Mouse (Mus musculus) forebrain, embryonic 13.5 days (tissue): Measurements from ENCODE around the gene Ankmy1. TPM values are rescaled to one million over a fixed set of nuclear protein-coding genes. Genes with fewer than 3 reads are reported as not detected.

Source experiments
- ATAC-seq: fragments of 200-750 bp; cut with Nextera tagmentation; 2 replicates; pipeline ENCODE4 v1.8.0; 2017
- H3K27ac ChIP-seq: fragments of 300-500 bp; sonication (generic); 2 replicates; pipeline ENCODE4 v1.5.1; 2015; ENCODE audit warnings: inconsistent platforms, mild to moderate bottlenecking, moderate library complexity
- H3K27me3 ChIP-seq: fragments of 300-500 bp; sonication (generic); 2 replicates; pipeline ENCODE4 v1.6.1; 2015; ENCODE audit warnings: mild to moderate bottlenecking, inconsistent platforms
- H3K36me3 ChIP-seq: fragments of 300-500 bp; sonication (generic); 2 replicates; pipeline ENCODE4 v1.6.1; 2015; ENCODE audit warnings: mild to moderate bottlenecking, inconsistent platforms; ENCODE audit not compliant: poor library complexity, severe bottlenecking
- H3K4me1 ChIP-seq: fragments of 300-500 bp; sonication (generic); 2 replicates; pipeline ENCODE4 v1.6.1; 2015; ENCODE audit warnings: inconsistent platforms
- H3K4me2 ChIP-seq: fragments of 300-500 bp; sonication (generic); 2 replicates; pipeline ENCODE4 v1.6.1; 2015; ENCODE audit warnings: inconsistent platforms, mild to moderate bottlenecking, moderate library complexity
- H3K4me3 ChIP-seq: fragments of 300-500 bp; sonication (generic); 2 replicates; pipeline ENCODE4 v1.5.1; 2015; ENCODE audit warnings: mild to moderate bottlenecking, inconsistent platforms
- H3K9ac ChIP-seq: fragments of 300-500 bp; sonication (generic); 2 replicates; pipeline ENCODE4 v1.6.1; 2015; ENCODE audit warnings: mild to moderate bottlenecking, inconsistent platforms
- H3K9me3 ChIP-seq: fragments of 300-500 bp; sonication (generic); replicated peaks from 2 replicates; pipeline ENCODE4 v1.6.1; 2016; ENCODE audit warnings: inconsistent platforms
- WGBS: fragments of 180-500 bp; shearing (Covaris S2); methylation state at CpG from one replicate; pipeline ENCODE4 v1.1.7; 2015; 5-methylcytosine and 5-hydroxymethylcytosine counted together
- polyA plus RNA-seq: library from polyadenylated mRNA; unstranded; fragments of >200 nt; fragmentation: Nextera tagmentation; extraction: Ambion mirVana; gene quantifications from 2 replicates; pipeline ENCODE4 v1.2.1, GENCODE M21; 2015

The Ankmy1 gene
- polyA plus RNA-seq, 1 experiment from 2014 or later: 1.4 TPM

DNA sequence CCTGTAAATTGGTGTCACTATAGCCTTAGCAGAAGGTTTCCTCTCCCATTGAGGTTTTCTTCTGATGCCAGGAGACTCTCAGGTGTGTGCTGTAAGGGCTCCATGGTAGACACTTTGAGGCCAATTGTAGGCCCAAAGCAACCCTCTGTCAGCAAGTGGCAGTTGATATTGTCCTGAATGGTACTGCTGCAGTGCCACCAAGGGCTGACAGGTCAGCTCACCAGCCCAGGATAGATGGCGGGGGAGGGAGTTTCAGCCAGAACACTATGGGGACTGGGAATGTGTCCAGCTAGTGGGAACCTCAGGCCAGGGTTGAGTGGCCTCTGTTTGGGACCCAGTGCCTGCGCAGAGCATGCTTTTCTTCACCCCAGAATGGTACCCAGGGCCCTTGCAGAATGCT is 50.3 kb downstream of the Ankmy1 start:
- no peaks in the 10 kb centered on the region for H3K9me3 ChIP-seq
- no peak overlapping the region for H3K9ac ChIP-seq

DNA sequence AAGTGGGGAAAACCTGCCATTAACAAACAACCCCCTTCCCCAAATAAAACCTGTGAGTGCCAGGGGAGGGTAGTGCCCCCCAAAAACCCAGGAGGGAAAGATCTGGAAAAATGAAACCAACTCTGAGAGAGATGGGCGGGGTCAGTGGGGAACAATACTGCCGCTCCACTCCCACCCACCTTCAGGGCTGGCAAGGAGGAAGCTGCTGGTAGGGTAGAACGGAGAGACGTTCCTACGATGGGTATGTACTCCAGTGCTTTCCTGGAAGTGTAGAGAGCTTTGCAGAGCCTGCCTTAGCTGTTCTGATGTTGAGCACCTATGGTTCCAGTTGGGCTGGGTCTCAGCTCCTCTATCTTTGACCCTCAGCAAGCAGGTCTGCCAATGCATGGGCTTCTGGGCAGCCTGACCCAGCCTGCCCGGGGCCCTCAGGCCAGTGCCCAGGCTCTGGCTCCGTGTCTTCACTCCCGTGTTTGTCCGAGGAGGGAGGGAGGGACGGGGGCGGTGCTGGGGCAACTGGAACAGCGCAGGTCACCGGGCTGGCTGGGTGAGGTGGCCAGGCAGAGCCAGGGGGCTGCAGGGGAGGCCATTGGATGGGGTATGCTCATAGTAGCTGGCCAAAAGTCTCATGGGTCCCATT is 52.6 kb downstream of the Ankmy1 start:
- Histone ChIP-seq H3K4me1 (peaks cover 62% of the 10 kb centered on the region), H3K4me2 (peak overlapping the region; percentile 65), H3K27me3 (no peaks in the 10 kb centered on the region), H3K4me3 (peak overlapping the region; percentile 46), H3K36me3 (peaks cover 44% of the 10 kb centered on the region), H3K27ac (peak overlapping the region; percentile 87), H3K9ac (peak overlapping the region; percentile 72), H3K9me3 (no peaks in the 10 kb centered on the region)
- no peak for ATAC-seq
- WGBS: 57% methylated on average over 13 of the region's 13 CpGs

More for the DNA sequence above, 50.3 kb downstream of the Ankmy1 start:
- H3K4me2 ChIP-seq: no peak overlapping the region
- peaks cover 38% of the 10 kb centered on the region for H3K4me1 ChIP-seq
- H3K4me3 ChIP-seq: no peak overlapping the region
- no peak overlapping the region; the same call in 1 of the 2 replicates for H3K27ac ChIP-seq
- H3K36me3 ChIP-seq: peaks cover 68% of the 10 kb centered on the region
- no peaks in the 10 kb centered on the region for H3K27me3 ChIP-seq
- 90% methylated on average over 2 of the region's 2 CpGs for WGBS
- no peak for ATAC-seq

DNA sequence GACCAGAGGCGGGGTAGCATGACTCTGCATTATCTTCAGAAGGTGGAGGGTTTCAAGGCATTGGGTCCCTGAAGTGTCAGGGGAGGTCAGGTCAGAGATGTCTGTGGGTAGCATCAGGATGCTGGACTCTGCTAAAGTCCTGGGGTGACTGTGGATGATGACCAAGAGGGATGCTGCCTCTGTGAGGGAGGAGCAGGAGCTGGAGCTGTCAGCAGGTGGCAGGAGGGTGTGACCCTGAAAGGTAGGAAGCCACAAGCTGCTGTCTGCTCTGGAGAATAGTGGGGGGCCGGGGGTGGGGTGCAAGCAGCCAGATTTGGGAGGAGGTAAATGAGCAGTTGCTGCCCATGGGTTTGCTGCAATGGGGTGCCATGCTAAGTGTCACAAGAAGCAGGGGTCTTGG is 53.2 kb downstream of the Ankmy1 start:
- Histone ChIP-seq H3K4me3 (peak overlapping the region; percentile 46), H3K4me2 (peak overlapping the region; percentile 65), H3K27me3 (no peaks in the 10 kb centered on the region), H3K36me3 (peaks cover 42% of the 10 kb centered on the region), H3K4me1 (peaks cover 67% of the 10 kb centered on the region), H3K27ac (peak overlapping the region; percentile 87), H3K9ac (peak overlapping the region; percentile 72), H3K9me3 (no peaks in the 10 kb centered on the region)
- 83% methylated on average over 2 of the region's 2 CpGs for WGBS
- no peak for ATAC-seq

DNA sequence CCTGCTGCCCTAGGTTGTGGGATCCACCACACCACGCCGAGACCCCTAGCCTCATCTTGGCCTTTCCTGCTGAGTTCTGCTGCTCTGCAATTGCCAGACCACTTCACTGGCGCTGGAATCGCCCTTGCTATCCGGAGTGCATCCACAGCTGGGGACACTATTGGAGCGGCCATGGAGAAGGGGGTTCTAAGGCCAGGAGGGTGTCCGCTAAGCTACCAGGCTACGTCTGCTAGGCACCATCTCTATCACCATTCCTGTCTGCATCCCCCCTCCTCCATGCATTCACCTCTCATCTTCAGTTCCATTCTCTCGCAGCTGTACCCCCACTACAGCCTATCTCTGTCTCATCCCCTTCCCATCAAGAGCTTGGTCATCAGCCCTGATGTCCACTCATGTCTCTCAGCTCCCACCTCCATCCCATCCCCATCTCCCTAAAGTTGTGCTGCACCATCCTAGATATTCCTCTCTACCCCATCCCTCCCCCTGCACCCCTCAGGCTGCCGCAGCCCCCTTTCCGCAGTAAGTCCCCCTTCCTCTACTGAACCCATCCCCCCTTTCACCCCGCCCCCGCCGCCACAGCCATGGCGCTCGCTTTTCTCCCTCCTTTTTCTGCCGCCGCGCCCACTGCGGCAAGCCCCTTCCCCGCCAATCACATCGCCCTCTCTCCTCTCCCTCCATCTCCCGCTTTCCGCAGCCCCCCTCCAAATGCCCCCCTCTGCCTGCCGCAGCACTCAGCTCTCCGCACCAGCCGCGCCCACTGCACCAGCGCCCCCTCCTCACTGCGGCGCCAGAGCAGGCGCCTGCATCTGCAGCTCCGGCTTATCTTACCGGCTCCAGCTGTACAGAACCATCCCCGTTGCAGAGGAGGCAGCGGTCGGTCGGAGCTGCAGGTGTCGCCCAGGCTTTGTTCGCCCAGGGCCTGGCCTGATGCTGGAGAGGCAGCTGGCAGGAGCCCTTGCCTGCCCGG is 54.5 kb downstream of the Ankmy1 start:
- peaks cover 41% of the 10 kb centered on the region for H3K36me3 ChIP-seq

DNA sequence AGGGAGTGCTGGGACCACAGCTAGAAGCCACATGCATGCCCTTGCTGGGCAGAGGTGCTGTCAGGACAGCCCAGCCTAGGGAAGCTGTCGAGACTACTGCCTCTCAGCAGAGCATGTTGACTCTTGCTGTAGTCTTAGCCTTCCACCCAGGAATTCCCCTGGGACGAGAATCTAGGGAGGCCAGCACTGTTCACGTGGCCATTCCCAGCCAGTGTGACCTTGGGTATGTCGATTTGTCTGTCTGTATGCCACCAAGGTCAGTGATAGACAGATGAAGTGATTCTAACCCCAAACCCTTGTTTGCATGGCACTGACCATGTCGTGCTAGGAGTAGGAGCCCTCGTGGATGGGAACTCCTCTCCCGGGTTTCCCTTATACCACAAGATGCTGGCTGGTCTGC is 56.8 kb downstream of the Ankmy1 start:
- no peaks in the 10 kb centered on the region for H3K27me3 ChIP-seq
- no peak for ATAC-seq
- H3K4me3 ChIP-seq: no peak overlapping the region
- peaks cover 29% of the 10 kb centered on the region for H3K36me3 ChIP-seq
- no peak overlapping the region; the same call in 1 of the 2 replicates for H3K4me2 ChIP-seq
- WGBS: 79% methylated on average over 7 of the region's 7 CpGs
- no peaks in the 10 kb centered on the region for H3K9me3 ChIP-seq
- no peak overlapping the region for H3K27ac ChIP-seq
- peaks cover 91% of the 10 kb centered on the region for H3K4me1 ChIP-seq
- H3K9ac ChIP-seq: peak overlapping the region; percentile 4; the same call in 1 of the 2 replicates

More for the DNA sequence above, 54.5 kb downstream of the Ankmy1 start:
- no peaks in the 10 kb centered on the region for H3K9me3 ChIP-seq
- H3K4me1 ChIP-seq: peaks cover 80% of the 10 kb centered on the region
- 4% methylated on average over 41 of the region's 41 CpGs for WGBS
- ATAC-seq: peak; percentile 91
- H3K4me2 ChIP-seq: peak overlapping the region; percentile 65
- no peaks in the 10 kb centered on the region for H3K27me3 ChIP-seq
- H3K9ac ChIP-seq: peak overlapping the region; percentile 72
- peak overlapping the region; percentile 87 for H3K27ac ChIP-seq
- peak overlapping the region; percentile 46 for H3K4me3 ChIP-seq

DNA sequence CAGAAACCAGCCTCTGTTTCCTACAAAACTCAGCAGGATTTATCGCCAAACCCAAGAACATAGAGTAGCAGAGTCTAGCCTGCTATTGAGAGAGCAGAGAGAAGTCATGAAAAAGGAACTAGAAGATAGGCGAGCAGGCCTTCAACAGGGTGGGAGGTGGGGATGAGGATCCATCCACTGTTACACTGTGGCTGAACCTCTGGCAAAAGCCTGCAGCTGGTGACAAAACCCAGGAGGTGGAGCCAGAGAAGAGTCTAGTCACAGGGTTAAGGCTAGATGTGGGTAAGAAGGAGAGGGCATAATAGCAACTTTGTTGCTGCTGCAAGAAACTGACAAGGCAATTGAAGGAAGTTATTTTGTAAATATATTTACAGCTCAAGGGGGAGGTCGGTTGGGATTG is 61.3 kb downstream of the Ankmy1 start:
- H3K4me3 ChIP-seq: no peak overlapping the region
- WGBS: 71% methylated on average over 3 of the region's 3 CpGs
- H3K9ac ChIP-seq: no peak overlapping the region
- H3K4me2 ChIP-seq: no peak overlapping the region
- H3K27ac ChIP-seq: 0 out of 2 replicates have a peak overlapping the region, but pooled peaks have one; percentile 35
- peaks cover 86% of the 10 kb centered on the region for H3K4me1 ChIP-seq
- no peak for ATAC-seq
- no peaks in the 10 kb centered on the region for H3K9me3 ChIP-seq
- no peaks in the 10 kb centered on the region for H3K27me3 ChIP-seq
- peaks cover 44% of the 10 kb centered on the region for H3K36me3 ChIP-seq

DNA sequence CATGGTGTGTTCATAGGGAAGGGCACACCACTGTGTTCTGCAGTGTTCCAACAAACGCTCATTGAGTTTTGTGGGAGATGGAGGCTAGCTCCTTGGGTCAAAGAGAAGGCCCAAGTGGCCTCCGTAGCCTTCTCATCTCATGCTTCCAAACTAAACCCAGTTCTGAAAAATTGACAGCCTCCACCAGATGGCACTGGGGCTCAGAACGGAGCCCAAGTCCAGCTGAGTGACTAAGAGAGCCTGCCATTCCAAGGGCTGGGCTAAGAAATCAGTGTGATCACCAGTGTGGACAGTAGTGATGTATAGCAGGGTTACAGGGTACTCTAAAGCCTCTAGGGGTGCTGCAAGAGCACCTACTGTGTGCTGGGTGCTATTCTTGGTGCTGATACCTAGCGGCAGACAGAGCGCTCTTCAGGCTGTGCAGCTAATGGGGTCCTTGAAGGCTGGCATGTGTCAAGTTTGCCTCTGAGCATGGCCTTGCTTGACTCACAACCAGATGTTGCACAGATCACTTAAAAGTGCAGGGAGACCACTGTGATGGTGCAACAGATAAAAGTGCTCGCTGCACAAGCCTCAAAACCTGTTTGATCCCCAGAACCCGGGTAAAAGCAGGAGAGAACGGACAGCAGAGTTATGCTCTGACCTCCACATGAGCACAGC is 62.3 kb downstream of the Ankmy1 start:
- 83% methylated on average over 8 of the region's 8 CpGs for whole genome bisulfite sequencing
- Histone ChIP-seq H3K27ac (no peak overlapping the region), H3K9ac (no peak overlapping the region), H3K4me3 (no peak overlapping the region), H3K27me3 (no peaks in the 10 kb centered on the region), H3K4me1 (peaks cover 86% of the 10 kb centered on the region), H3K9me3 (no peaks in the 10 kb centered on the region), H3K4me2 (no peak overlapping the region), H3K36me3 (peaks cover 54% of the 10 kb centered on the region)
- ATAC-seq: peak; percentile 5; the same call in 1 of the 2 replicates

DNA sequence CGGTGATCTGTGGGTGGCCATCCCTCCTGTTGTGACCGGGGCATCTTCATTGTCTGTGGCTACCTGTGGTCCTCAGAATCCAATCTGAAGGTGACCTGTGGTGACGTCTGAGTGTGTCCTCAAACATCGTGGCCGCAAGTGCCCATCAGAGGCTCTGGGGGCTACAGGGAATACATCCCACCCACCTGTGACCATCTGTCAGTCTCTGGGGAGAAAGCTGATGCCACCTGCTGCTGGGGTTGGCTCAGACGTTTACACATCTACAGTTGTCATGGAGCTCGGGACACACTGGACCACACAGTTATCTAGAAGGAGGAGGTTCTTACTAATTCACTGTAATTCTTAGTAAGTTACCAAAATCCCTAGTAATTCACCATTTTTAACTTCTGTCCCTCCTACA is 63.5 kb downstream of the Ankmy1 start:
- 79% methylated on average over 7 of the region's 7 CpGs for WGBS
- Histone ChIP-seq H3K36me3 (peaks cover 56% of the 10 kb centered on the region), H3K9me3 (no peaks in the 10 kb centered on the region), H3K9ac (no peak overlapping the region), H3K4me2 (no peak overlapping the region), H3K27me3 (no peaks in the 10 kb centered on the region), H3K4me1 (peaks cover 86% of the 10 kb centered on the region), H3K27ac (no peak overlapping the region), H3K4me3 (no peak overlapping the region)
- ATAC-seq: no peak

DNA sequence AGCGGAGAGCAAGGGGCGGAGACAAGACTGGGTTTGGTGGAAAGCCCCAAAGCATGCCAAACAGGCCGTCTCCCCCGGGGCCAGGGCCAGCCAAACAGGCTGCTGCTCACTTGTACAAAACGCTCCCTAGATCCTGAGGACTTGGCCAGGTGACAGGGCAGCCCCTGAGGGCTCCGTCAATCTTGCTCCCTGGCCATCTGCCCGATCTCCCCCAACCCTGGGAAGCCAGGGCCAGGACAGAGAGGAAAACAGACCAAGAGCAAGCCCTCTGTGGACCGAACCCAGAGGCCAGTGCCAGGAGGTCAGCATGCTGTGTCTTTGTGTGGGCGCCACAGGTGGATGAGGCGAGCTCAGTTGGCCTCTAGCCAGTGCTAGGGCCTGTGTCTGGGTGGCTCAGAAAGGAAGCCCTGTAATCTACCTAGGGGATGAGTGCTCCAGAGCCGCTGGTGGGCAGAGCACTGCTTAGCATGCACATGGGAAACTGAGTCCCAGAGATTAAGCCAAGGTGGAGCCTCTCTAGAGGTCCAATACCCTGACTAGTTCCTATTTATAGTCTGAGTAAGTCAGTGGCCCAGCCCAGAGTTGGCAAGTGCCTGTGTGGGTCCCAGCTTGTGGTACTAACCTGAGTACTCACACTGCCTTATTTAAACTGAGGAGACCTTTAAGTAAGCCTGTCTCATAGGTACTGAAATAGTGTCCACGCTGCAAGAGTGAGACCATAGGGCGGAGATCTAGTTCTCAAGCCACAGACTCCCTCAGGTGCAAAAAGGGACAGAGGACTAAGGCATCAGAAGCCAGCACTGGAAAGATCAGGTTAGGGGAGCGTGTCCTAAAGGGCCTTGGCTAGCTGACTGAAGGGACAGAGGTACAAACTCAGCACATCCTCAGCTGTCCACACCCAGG is 64.5 kb downstream of the Ankmy1 start:
- Histone ChIP-seq H3K27me3 (no peaks in the 10 kb centered on the region), H3K9ac (0 out of 2 replicates have a peak overlapping the region, but pooled peaks have one; percentile 23), H3K27ac (peak overlapping the region; percentile 49), H3K36me3 (peaks cover 50% of the 10 kb centered on the region), H3K4me1 (peaks cover 86% of the 10 kb centered on the region), H3K4me3 (no peak overlapping the region), H3K9me3 (no peaks in the 10 kb centered on the region), H3K4me2 (peak overlapping the region; percentile 36)
- WGBS: 59% methylated on average over 14 of the region's 14 CpGs
- ATAC-seq: peak; percentile 25; the same call in 1 of the 2 replicates

DNA sequence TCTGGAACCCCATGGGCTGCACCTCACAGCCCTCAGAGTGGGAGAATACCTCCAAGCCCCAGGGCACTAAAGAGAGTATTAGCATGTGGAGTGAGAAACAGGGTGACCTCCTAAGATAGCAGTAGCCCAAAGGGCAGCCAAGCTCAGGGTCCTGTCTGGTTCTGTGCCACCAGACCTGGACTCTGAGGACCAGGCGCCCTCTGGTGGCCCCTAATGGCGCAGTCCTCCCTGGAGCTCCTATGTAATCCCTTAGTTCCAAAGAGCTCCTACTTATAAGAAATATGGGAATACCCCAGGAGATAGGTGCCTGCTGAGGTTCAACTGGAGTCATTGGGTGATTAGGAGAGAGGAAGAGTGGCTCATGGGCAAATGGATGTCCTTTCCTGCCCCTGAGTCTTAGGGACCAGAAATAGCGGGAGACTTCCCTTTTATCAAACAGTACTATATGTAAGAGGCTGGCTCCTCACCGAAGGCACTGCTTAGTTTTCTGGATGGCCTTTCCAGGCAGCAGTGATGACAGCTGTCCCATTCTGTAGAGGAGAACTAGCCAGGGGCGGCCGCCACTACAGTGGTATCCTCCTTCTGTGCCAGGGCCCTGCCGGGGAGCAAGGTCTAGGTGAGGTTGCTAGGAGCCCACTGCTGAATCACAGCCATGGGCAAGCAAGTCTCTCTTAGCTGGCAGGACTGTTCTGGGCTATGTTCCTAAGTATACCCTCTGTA is 68.6 kb downstream of the Ankmy1 start:
- H3K27me3 ChIP-seq: 0 out of 2 replicates have a peak, but pooled peaks cover 4% of the 10 kb centered on the region
- ATAC-seq: peak; percentile 29; the same call in 1 of the 2 replicates
- no peak overlapping the region for H3K27ac ChIP-seq
- WGBS: 59% methylated on average over 7 of the region's 7 CpGs
- peak overlapping the region; percentile 99 for H3K9ac ChIP-seq
- peak overlapping the region; percentile 97 for H3K4me2 ChIP-seq
- H3K4me1 ChIP-seq: peaks cover 72% of the 10 kb centered on the region
- peaks cover 43% of the 10 kb centered on the region for H3K36me3 ChIP-seq
- no peaks in the 10 kb centered on the region for H3K9me3 ChIP-seq
- H3K4me3 ChIP-seq: peak overlapping the region; percentile 100
